Mouse (Mus musculus) CH12.LX (cell line): Measurements from ENCODE around the gene Gm45233.

Source experiments
- CHD1 ChIP-seq: IDR thresholded peaks from 2 replicates; pipeline ENCODE4 v1.6.1; 2012; ENCODE audit warnings: low read depth, low read length, improper control_type of control experiment, inconsistent platforms
- JUND ChIP-seq: conservative IDR thresholded peaks from 2 replicates; pipeline ENCODE4 v1.6.1; 2011; ENCODE audit warnings: low read depth, low read length, improper control_type of control experiment
- MAZ ChIP-seq: IDR thresholded peaks from 2 replicates; pipeline ENCODE4 v1.6.1; 2012; ENCODE audit warnings: low read depth, mild to moderate bottlenecking, inconsistent platforms, low read length, improper control_type of control experiment, moderate library complexity

GRCm38 (mm10) chr7:43451726-43452125 lies 7.8 kb downstream of the Gm45233 start:
- TF ChIP-seq JUND (no peak), CHD1 (no peak), MAZ (no peak)
